Mouse (Mus musculus): ENCODE data around the gene Cmip. TPM values are rescaled to one million over a fixed set of nuclear protein-coding genes. Genes with fewer than 3 reads are reported as not detected.

The Cmip gene
- polyA plus RNA-seq, 1 experiment: 23.6 TPM

- Histone ChIP-seq H3K79me2 (ENCODE audit: control insufficient read depth, insufficient read depth) (no peaks in the 10 kb centered on the region), H3K27me3 (ENCODE audit: control insufficient read depth, insufficient read depth, insufficient read length) (no peaks in the 10 kb centered on the region), H3ac (ENCODE audit: control insufficient read depth, insufficient read length) (no peak overlapping the region), H3K4me3 (no peak overlapping the region), H3K4me2 (ENCODE audit: low read depth) (no peak overlapping the region), H3K36me3 (ENCODE audit: control insufficient read depth, insufficient read depth) (peaks cover 3% of the 10 kb centered on the region)
- no peak for TF ChIP-seq E2F4 (IDR thresholded peaks at IDR 0.05; ENCODE audit: insufficient read depth)
- TF ChIP-seq CEBPB (IDR thresholded peaks at IDR 0.05; ENCODE audit: insufficient read depth, poor library complexity, severe bottlenecking): no peak
- no peak for TF ChIP-seq MAX (IDR thresholded peaks at IDR 0.05; ENCODE audit: low read depth)
- no peak for TF ChIP-seq USF1 (IDR thresholded peaks at IDR 0.05; ENCODE audit: low read depth)
- TF ChIP-seq REST (IDR thresholded peaks at IDR 0.05; ENCODE audit: insufficient read depth, insufficient read length): no peak
- TF ChIP-seq POLR2A (IDR thresholded peaks at IDR 0.05; ENCODE audit: insufficient read length, low read depth): no peak
- TF ChIP-seq TCF12 (IDR thresholded peaks at IDR 0.05; ENCODE audit: insufficient read depth, poor library complexity, severe bottlenecking): no peak
- no peak for TF ChIP-seq SRF (IDR thresholded peaks at IDR 0.05; ENCODE audit: control insufficient read depth, insufficient read length, low read depth)
- TF ChIP-seq MYOD1 (IDR thresholded peaks at IDR 0.05; ENCODE audit: control insufficient read depth in 1 of 3, insufficient read length in 2 of 3, low read depth in 2 of 3): no peak
- TF ChIP-seq POLR2AphosphoS2 (IDR thresholded peaks at IDR 0.05; ENCODE audit: insufficient read length, low read depth): no peak
- no peak for TF ChIP-seq TCF3 (IDR thresholded peaks at IDR 0.05; ENCODE audit: insufficient read length, low read depth)
- TF ChIP-seq MYOG (IDR thresholded peaks at IDR 0.05; ENCODE audit: control insufficient read depth in 1 of 3, insufficient read depth in 1 of 3, insufficient read length in 2 of 3, low read depth in 2 of 3): no peak
Observed at GRCm38 (mm10) chr8:117412232-117412631, 155.4 kb downstream of the Cmip start.

GRCm38 (mm10) chr8:117417830-117418229, 161.0 kb downstream of the Cmip start:
- Histone ChIP-seq H3K27me3 (ENCODE audit: control insufficient read depth, insufficient read depth, insufficient read length) (no peaks in the 10 kb centered on the region), H3ac (ENCODE audit: control insufficient read depth, insufficient read length) (no peak overlapping the region), H3K36me3 (ENCODE audit: control insufficient read depth, insufficient read depth) (peaks cover 3% of the 10 kb centered on the region), H3K4me2 (ENCODE audit: low read depth) (no peak overlapping the region), H3K4me3 (no peak overlapping the region), H3K79me2 (ENCODE audit: control insufficient read depth, insufficient read depth) (no peaks in the 10 kb centered on the region)
- TF ChIP-seq USF1 (IDR thresholded peaks at IDR 0.05; ENCODE audit: low read depth): no peak
- TF ChIP-seq CEBPB (IDR thresholded peaks at IDR 0.05; ENCODE audit: insufficient read depth, poor library complexity, severe bottlenecking): no peak
- no peak for TF ChIP-seq MYOD1 (IDR thresholded peaks at IDR 0.05; ENCODE audit: control insufficient read depth in 1 of 3, insufficient read length in 2 of 3, low read depth in 2 of 3)
- no peak for TF ChIP-seq POLR2AphosphoS2 (IDR thresholded peaks at IDR 0.05; ENCODE audit: insufficient read length, low read depth)
- no peak for TF ChIP-seq TCF3 (IDR thresholded peaks at IDR 0.05; ENCODE audit: insufficient read length, low read depth)
- no peak for TF ChIP-seq E2F4 (IDR thresholded peaks at IDR 0.05; ENCODE audit: insufficient read depth)
- TF ChIP-seq MAX (IDR thresholded peaks at IDR 0.05; ENCODE audit: low read depth): no peak
- TF ChIP-seq POLR2A (IDR thresholded peaks at IDR 0.05; ENCODE audit: insufficient read length, low read depth): no peak
- no peak for TF ChIP-seq TCF12 (IDR thresholded peaks at IDR 0.05; ENCODE audit: insufficient read depth, poor library complexity, severe bottlenecking)
- no peak for TF ChIP-seq SRF (IDR thresholded peaks at IDR 0.05; ENCODE audit: control insufficient read depth, insufficient read length, low read depth)
- no peak for TF ChIP-seq REST (IDR thresholded peaks at IDR 0.05; ENCODE audit: insufficient read depth, insufficient read length)
- TF ChIP-seq MYOG (IDR thresholded peaks at IDR 0.05; ENCODE audit: control insufficient read depth in 1 of 3, insufficient read depth in 1 of 3, insufficient read length in 2 of 3, low read depth in 2 of 3): no peak

GRCm38 (mm10) chr8:117420841-117421534, 164.1 kb downstream of the Cmip start:
- H3K4me3 ChIP-seq: no peak overlapping the region
- no peaks in the 10 kb centered on the region for H3K27me3 ChIP-seq (ENCODE audit: control insufficient read depth, insufficient read depth, insufficient read length)
- H3K79me2 ChIP-seq (ENCODE audit: control insufficient read depth, insufficient read depth): no peaks in the 10 kb centered on the region
- no peak overlapping the region for H3K4me2 ChIP-seq (ENCODE audit: low read depth)
- H3K36me3 ChIP-seq (ENCODE audit: control insufficient read depth, insufficient read depth): peaks cover 10% of the 10 kb centered on the region
- H3ac ChIP-seq (ENCODE audit: control insufficient read depth, insufficient read length): no peak overlapping the region
- TF ChIP-seq POLR2A (IDR thresholded peaks at IDR 0.05; ENCODE audit: insufficient read length, low read depth) (no peak), MYOD1 (IDR thresholded peaks at IDR 0.05; ENCODE audit: control insufficient read depth in 1 of 3, insufficient read length in 2 of 3, low read depth in 2 of 3) (no peak), E2F4 (IDR thresholded peaks at IDR 0.05; ENCODE audit: insufficient read depth) (no peak), CEBPB (IDR thresholded peaks at IDR 0.05; ENCODE audit: insufficient read depth, poor library complexity, severe bottlenecking) (no peak), REST (IDR thresholded peaks at IDR 0.05; ENCODE audit: insufficient read depth, insufficient read length) (no peak), TCF12 (IDR thresholded peaks at IDR 0.05; ENCODE audit: insufficient read depth, poor library complexity, severe bottlenecking) (no peak), MYOG (IDR thresholded peaks at IDR 0.05; ENCODE audit: control insufficient read depth in 1 of 3, insufficient read depth in 1 of 3, insufficient read length in 2 of 3, low read depth in 2 of 3) (no peak), SRF (IDR thresholded peaks at IDR 0.05; ENCODE audit: control insufficient read depth, insufficient read length, low read depth) (no peak), POLR2AphosphoS2 (IDR thresholded peaks at IDR 0.05; ENCODE audit: insufficient read length, low read depth) (no peak), TCF3 (IDR thresholded peaks at IDR 0.05; ENCODE audit: insufficient read length, low read depth) (no peak)

- no peaks in the 10 kb centered on the region for H3K79me2 ChIP-seq (ENCODE audit: control insufficient read depth, insufficient read depth)
- H3ac ChIP-seq (ENCODE audit: control insufficient read depth, insufficient read length): no peak overlapping the region
- no peaks in the 10 kb centered on the region for H3K27me3 ChIP-seq (ENCODE audit: control insufficient read depth, insufficient read depth, insufficient read length)
- TF ChIP-seq POLR2AphosphoS2 (IDR thresholded peaks at IDR 0.05; ENCODE audit: insufficient read length, low read depth) (no peak), MYOD1 (IDR thresholded peaks at IDR 0.05; ENCODE audit: control insufficient read depth in 1 of 3, insufficient read length in 2 of 3, low read depth in 2 of 3) (no peak), REST (IDR thresholded peaks at IDR 0.05; ENCODE audit: insufficient read depth, insufficient read length) (no peak), SRF (IDR thresholded peaks at IDR 0.05; ENCODE audit: control insufficient read depth, insufficient read length, low read depth) (no peak), MAX (IDR thresholded peaks at IDR 0.05; ENCODE audit: low read depth) (no peak), MYOG (IDR thresholded peaks at IDR 0.05; ENCODE audit: control insufficient read depth in 1 of 3, insufficient read depth in 1 of 3, insufficient read length in 2 of 3, low read depth in 2 of 3) (no peak), USF1 (IDR thresholded peaks at IDR 0.05; ENCODE audit: low read depth) (no peak), TCF12 (IDR thresholded peaks at IDR 0.05; ENCODE audit: insufficient read depth, poor library complexity, severe bottlenecking) (no peak), TCF3 (IDR thresholded peaks at IDR 0.05; ENCODE audit: insufficient read length, low read depth) (no peak), CEBPB (IDR thresholded peaks at IDR 0.05; ENCODE audit: insufficient read depth, poor library complexity, severe bottlenecking) (no peak), POLR2A (IDR thresholded peaks at IDR 0.05; ENCODE audit: insufficient read length, low read depth) (no peak), E2F4 (IDR thresholded peaks at IDR 0.05; ENCODE audit: insufficient read depth) (no peak)
- H3K36me3 ChIP-seq (ENCODE audit: control insufficient read depth, insufficient read depth): peaks cover 10% of the 10 kb centered on the region
- no peak overlapping the region for H3K4me2 ChIP-seq (ENCODE audit: low read depth)
- no peak overlapping the region for H3K4me3 ChIP-seq
Observed at GRCm38 (mm10) chr8:117421838-117422237, 165.0 kb downstream of the Cmip start.
